Mouse (Mus musculus) stomach, embryonic 16.5 days (tissue): ENCODE results near the gene Tpp1. TPM values are rescaled to one million over a fixed set of nuclear protein-coding genes. Genes with fewer than 3 reads are reported as not detected.

Experiments
- ATAC-seq: fragments of 200-750 bp; cut with Nextera tagmentation; 2 replicates; pipeline ENCODE4 v1.8.0; 2017; ENCODE audit warnings: moderate number of reproducible peaks, moderate TSS enrichment; ENCODE audit not compliant: insufficient read depth, low FRiP score
- H3K27ac ChIP-seq: fragments of 300-500 bp; sonication (generic); 2 replicates; pipeline ENCODE4 v1.5.1; 2014; ENCODE audit warnings: low read length
- H3K27me3 ChIP-seq: fragments of 300-500 bp; sonication (generic); 2 replicates; pipeline ENCODE4 v1.6.1; 2014; ENCODE audit warnings: low read length, control low read depth, mixed read lengths; ENCODE audit not compliant: control insufficient read depth, insufficient read depth
- H3K36me3 ChIP-seq: fragments of 300-500 bp; sonication (generic); 2 replicates; pipeline ENCODE4 v1.6.1; 2014; ENCODE audit warnings: low read length; ENCODE audit not compliant: control insufficient read depth, insufficient read depth
- H3K4me1 ChIP-seq: fragments of 300-500 bp; sonication (generic); 2 replicates; pipeline ENCODE4 v1.6.1; 2014; ENCODE audit warnings: low read length, control low read depth, mixed read lengths; ENCODE audit not compliant: control insufficient read depth, insufficient read depth
- H3K4me2 ChIP-seq: fragments of 300-500 bp; sonication (generic); 2 replicates; pipeline ENCODE4 v1.6.1; 2014; ENCODE audit warnings: low read depth, low read length, mixed read lengths
- H3K4me3 ChIP-seq: fragments of 300-500 bp; sonication (generic); replicated peaks from 2 replicates; pipeline ENCODE4 v1.5.1; 2014; ENCODE audit warnings: mild to moderate bottlenecking, low read length
- H3K9ac ChIP-seq: fragments of 300-500 bp; sonication (generic); 2 replicates; pipeline ENCODE4 v1.6.1; 2014; ENCODE audit warnings: low read length
- H3K9me3 ChIP-seq: fragments of 300-500 bp; sonication (generic); replicated peaks from 2 replicates; pipeline ENCODE4 v1.6.1; 2016; ENCODE audit warnings: low read length, control low read depth; ENCODE audit not compliant: control insufficient read depth
- WGBS: fragments of 180-500 bp; shearing (Covaris S2); extraction: QIAGEN DNeasy Blood & Tissue Kit; methylation state at CpG from one replicate; pipeline ENCODE4 v1.1.7; 2014; 5-methylcytosine and 5-hydroxymethylcytosine counted together
- polyA plus RNA-seq: library from polyadenylated mRNA; unstranded; fragments of >200 nt; fragmentation: Nextera tagmentation; extraction: Ambion mirVana; gene quantifications from 2 replicates; pipeline ENCODE4 v1.2.1, GENCODE M21; 2015

Gene Tpp1
- polyA plus RNA-seq, 1 experiment from 2014 or later, result 77.3 TPM

DNA sequence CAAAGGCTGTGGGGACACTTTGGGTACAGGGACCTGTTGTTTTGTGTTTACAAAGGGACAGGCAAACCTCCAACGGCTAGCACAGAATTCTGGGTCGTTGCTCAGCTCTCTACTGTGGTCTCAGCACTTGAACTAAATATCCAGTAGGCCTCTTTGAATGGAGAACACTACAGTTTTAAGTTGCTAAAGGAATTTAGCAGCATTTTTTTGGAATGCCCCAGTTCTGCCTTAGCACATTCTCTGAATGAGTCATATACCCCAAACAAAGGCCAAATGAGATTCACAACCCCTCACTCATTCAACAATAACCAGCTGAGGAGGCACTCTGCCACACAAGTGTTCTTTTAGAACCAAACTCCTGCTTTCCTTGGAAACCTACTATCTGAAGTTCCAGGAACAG is 30.1 kb downstream of the Tpp1 start:
- Histone ChIP-seq H3K4me2 (no peak overlapping the region), H3K9me3 (no peaks in the 10 kb centered on the region), H3K27ac (no peak overlapping the region), H3K36me3 (no peaks in the 10 kb centered on the region), H3K4me3 (no peak overlapping the region), H3K4me1 (no peaks in the 10 kb centered on the region), H3K9ac (no peak overlapping the region), H3K27me3 (no peaks in the 10 kb centered on the region)
- WGBS, result 73% methylated on average over 2 of the region's 2 CpGs
- ATAC-seq, result no peak

- H3K9ac ChIP-seq, result no peak overlapping the region
- 61% methylated on average over 3 of the region's 3 CpGs for WGBS
- H3K27me3 ChIP-seq, result no peaks in the 10 kb centered on the region
- no peaks in the 10 kb centered on the region for H3K4me1 ChIP-seq
- no peak overlapping the region for H3K4me3 ChIP-seq
- H3K36me3 ChIP-seq, result no peaks in the 10 kb centered on the region
- H3K4me2 ChIP-seq, result no peak overlapping the region
- H3K9me3 ChIP-seq, result no peaks in the 10 kb centered on the region
- H3K27ac ChIP-seq, result no peak overlapping the region
- no peak for ATAC-seq
These were observed 36.7 kb downstream of the Tpp1 start for GRCm38 (mm10) chr7:105715366-105715765.

- 90% methylated on average over 5 of the region's 5 CpGs for WGBS
- ATAC-seq, result no peak
These were observed 43.3 kb downstream of the Tpp1 start for GRCm38 (mm10) chr7:105708733-105709132.

GRCm38 (mm10) chr7:105703816-105704215 is 48.2 kb downstream of the Tpp1 start:
- Histone ChIP-seq H3K4me3 (no peak overlapping the region), H3K9ac (no peak overlapping the region), H3K4me2 (no peak overlapping the region), H3K36me3 (no peaks in the 10 kb centered on the region), H3K27me3 (no peaks in the 10 kb centered on the region), H3K4me1 (no peaks in the 10 kb centered on the region), H3K27ac (no peak overlapping the region), H3K9me3 (no peaks in the 10 kb centered on the region)
- WGBS, result 86% methylated on average over 4 of the region's 4 CpGs
- no peak for ATAC-seq

More at GRCm38 (mm10) chr7:105708733-105709132, 43.3 kb downstream of the Tpp1 start:
- no peak overlapping the region for H3K27ac ChIP-seq
- H3K9ac ChIP-seq, result no peak overlapping the region
- H3K9me3 ChIP-seq, result no peaks in the 10 kb centered on the region
- H3K4me3 ChIP-seq, result no peak overlapping the region
- no peak overlapping the region for H3K4me2 ChIP-seq
- H3K27me3 ChIP-seq, result no peaks in the 10 kb centered on the region
- H3K4me1 ChIP-seq, result no peaks in the 10 kb centered on the region
- no peaks in the 10 kb centered on the region for H3K36me3 ChIP-seq

DNA sequence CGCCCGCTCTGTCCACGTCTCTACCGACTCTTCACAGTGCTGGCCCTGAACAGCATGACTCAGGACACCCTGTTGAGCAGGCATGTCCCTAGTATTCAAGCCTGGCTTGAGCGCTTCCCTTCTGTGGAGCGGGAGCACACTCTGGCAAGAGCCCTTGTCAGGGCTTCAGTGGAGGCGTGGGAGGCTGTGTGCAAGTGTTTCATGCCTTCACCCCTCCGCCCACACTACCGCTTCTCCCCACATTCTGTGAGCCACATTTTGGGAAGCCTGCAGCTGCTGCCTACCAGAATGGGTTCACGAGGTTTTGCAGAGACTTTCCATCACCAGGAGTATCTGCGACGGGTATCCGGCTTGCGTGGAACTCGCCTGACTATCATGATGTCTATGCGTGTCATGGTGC is 48.9 kb downstream of the Tpp1 start:
- 82% methylated on average over 16 of the region's 16 CpGs for WGBS
- H3K9ac ChIP-seq, result no peak overlapping the region
- no peaks in the 10 kb centered on the region for H3K4me1 ChIP-seq
- no peak overlapping the region for H3K4me3 ChIP-seq
- H3K27ac ChIP-seq, result no peak overlapping the region
- no peaks in the 10 kb centered on the region for H3K27me3 ChIP-seq
- no peaks in the 10 kb centered on the region for H3K9me3 ChIP-seq
- no peak overlapping the region for H3K4me2 ChIP-seq
- H3K36me3 ChIP-seq, result no peaks in the 10 kb centered on the region
- no peak for ATAC-seq

Other genes starting within 250 kb of the Tpp1 start
- 43.3 and 48.7 TPM in 2 replicates for gene Smpd1, start 197.9 kb downstream of the Tpp1 start, polyA plus RNA-seq
- gene Apbb1, start 170.6 kb downstream of the Tpp1 start, polyA plus RNA-seq, result 36.2 and 38.7 TPM in 2 replicates
- 10.8 and 15.1 TPM in 2 replicates for gene Hpx, start 152.1 kb downstream of the Tpp1 start, polyA plus RNA-seq
- 29.4 and 29.7 TPM in 2 replicates for gene Trim3, start 118.7 kb downstream of the Tpp1 start, polyA plus RNA-seq
- 182 and 183 TPM in 2 replicates for gene Timm10b, start 112.2 kb downstream of the Tpp1 start, polyA plus RNA-seq
- 77.9 and 78.4 TPM in 2 replicates for gene Arfip2, start 111.8 kb downstream of the Tpp1 start, polyA plus RNA-seq
- 21.1 and 37.0 TPM in 2 replicates for gene Gm45799, start 111.7 kb downstream of the Tpp1 start, polyA plus RNA-seq
- gene Dnhd1, start 101.4 kb downstream of the Tpp1 start, polyA plus RNA-seq, result 1.4 and 1.5 TPM in 2 replicates
- 417 and 433 TPM in 2 replicates for gene Ilk, start 15.6 kb downstream of the Tpp1 start, polyA plus RNA-seq
- 33.4 and 35.7 TPM in 2 replicates for gene Rrp8, start 14.8 kb downstream of the Tpp1 start, polyA plus RNA-seq
- 72.5 and 73.2 TPM in 2 replicates for gene Taf10, start 7.9 kb downstream of the Tpp1 start, polyA plus RNA-seq
- 7.4 and 7.7 TPM in 2 replicates for gene Dchs1, start 35.4 kb upstream of the Tpp1 start, polyA plus RNA-seq
- 343 and 350 TPM in 2 replicates for gene Mrpl17, start 58.9 kb upstream of the Tpp1 start, polyA plus RNA-seq
- gene Gm4070, start 201.7 kb upstream of the Tpp1 start, polyA plus RNA-seq, result 1.0 and 1.1 TPM in 2 replicates